Comparison of ENCODE assay signal across 24 mouse cellular contexts in genomic region chr13:113202184-113202583, GRCm38 (mm10). TPM values are rescaled to one million over a fixed set of nuclear protein-coding genes. Genes with fewer than 3 reads are reported as not detected.
"Had no signal": no experiment of that assay in that cellular context is flagged by ENCODE, and none has a peak within 500 bp of the region (broad histone marks: within the 10 kb centered on the region; RNA-seq: fewer than 3 reads in every experiment).

No protein-coding gene starts in this region.

- H3K27ac ChIP-seq: kidney, postnatal 0 days; layer of hippocampus, adult 2 months; liver, embryonic 13.5 days; midbrain, embryonic 12.5 days; midbrain, embryonic 15.5 days; stomach, postnatal 0 days had no signal

- H3K4me1 ChIP-seq: liver, embryonic 13.5 days; midbrain, embryonic 12.5 days; midbrain, embryonic 15.5 days had no signal

- H3K9me3 ChIP-seq: liver, embryonic 13.5 days; midbrain, embryonic 12.5 days; midbrain, embryonic 15.5 days had no signal

- H3K9ac ChIP-seq: liver, embryonic 13.5 days; midbrain, embryonic 12.5 days; midbrain, embryonic 15.5 days had no signal

- H3K4me3 ChIP-seq: layer of hippocampus, adult 2 months; liver, embryonic 13.5 days; midbrain, embryonic 12.5 days; midbrain, embryonic 15.5 days had no signal

- ATAC-seq: midbrain, embryonic 15.5 days had no signal

- H3K4me2 ChIP-seq: liver, embryonic 13.5 days; midbrain, embryonic 12.5 days; midbrain, embryonic 15.5 days had no signal

- H3K36me3 ChIP-seq: liver, embryonic 13.5 days; midbrain, embryonic 12.5 days; midbrain, embryonic 15.5 days had no signal

- DNase-seq: kidney, postnatal 25 days; layer of hippocampus, adult 9-11 months; liver, embryonic 13.5 days; lung, adult 2 months; lung, postnatal 14 days; lung, postnatal 4 days; thymus, adult 2 months; thymus, postnatal 14 days; thymus, postnatal 4 days had no signal

- H3K27me3 ChIP-seq: liver, embryonic 13.5 days; midbrain, embryonic 15.5 days had no signal

RNA-seq across cellular contexts. Expression of gene Esm1, which starts 7.3 kb away (rescaled TPM):
- total RNA-seq: layer of hippocampus, adult 2 months; megakaryocyte progenitor cell, adult 5-6 weeks; megakaryocyte-erythroid progenitor cell, adult 5-6 weeks; monocyte, adult 5-6 weeks had no signal

RNA-seq across cellular contexts. Expression of gene Gzmk, which starts 23.5 kb away (rescaled TPM):
- total RNA-seq: liver, adult 2 months; megakaryocyte progenitor cell, adult 5-6 weeks; megakaryocyte-erythroid progenitor cell, adult 5-6 weeks; monocyte, adult 5-6 weeks had no signal
- polyA plus RNA-seq: kidney, embryonic 14.5 days; kidney, postnatal 0 days; limb, embryonic 11.5 days; liver, adult 2 months; liver, embryonic 13.5 days; liver, embryonic 16.5 days; lung, embryonic 16.5 days; midbrain, embryonic 12.5 days; midbrain, embryonic 15.5 days; neural tube, embryonic 11.5 days; neural tube, embryonic 14.5 days; stomach, postnatal 0 days had no signal
